Mouse (Mus musculus) erythroblast, embryonic 14.5 days (primary cell): ENCODE measurements around the gene Plekhf1.

ENCODE experiments used
- GATA1 ChIP-seq: IDR thresholded peaks from 2 replicates; pipeline ENCODE4 v1.6.1; 2012; ENCODE audit warnings: low read length, inconsistent platforms, mixed read lengths
- TAL1 ChIP-seq: IDR thresholded peaks from 3 replicates; pipeline ENCODE4 v1.6.1; 2012; ENCODE audit warnings: low read length, inconsistent platforms, mixed read lengths

DNA sequence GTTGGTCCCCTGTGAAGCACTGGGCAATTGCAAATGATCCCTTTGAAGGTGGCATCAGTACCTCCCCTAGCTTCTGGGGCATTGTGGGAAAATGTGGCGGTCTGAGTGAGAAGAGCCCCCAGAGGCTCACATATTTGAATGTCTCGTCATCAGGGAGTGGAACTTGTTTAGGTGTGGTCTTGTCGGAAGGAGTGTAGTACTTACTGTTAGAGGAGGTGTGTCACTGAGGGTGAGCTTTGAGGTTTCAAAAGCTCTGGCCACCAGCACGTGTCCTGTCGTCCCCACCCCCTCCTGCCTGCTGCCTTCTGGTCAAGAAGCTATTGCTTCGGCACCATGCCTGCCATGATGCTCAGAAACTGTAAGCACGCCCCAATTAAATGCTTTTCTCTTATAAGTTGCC is 12.5 kb downstream of the Plekhf1 start:
- TF ChIP-seq GATA1 (no peak), TAL1 (no peak)
